Mouse (Mus musculus): Measurements from ENCODE around the gene Arl15.

GRCm38 (mm10) chr13:113771340-113771739, 23.0 kb upstream of the Arl15 start:
- no peak for TF ChIP-seq CTCF (IDR thresholded peaks at IDR 0.05; ENCODE audit: borderline replicate concordance, extremely low read depth, insufficient read depth, insufficient read length)
- no peak for TF ChIP-seq POLR2A (IDR thresholded peaks at IDR 0.05; ENCODE audit: borderline replicate concordance, extremely low read depth, insufficient read depth, insufficient read length, poor library complexity, severe bottlenecking)

Data from brain, embryonic 14.5 days (tissue).